Mouse (Mus musculus) testis, adult 2 months (tissue): ENCODE results near the gene Mical2. TPM values are rescaled to one million over a fixed set of nuclear protein-coding genes. Genes with fewer than 3 reads are reported as not detected.
A peak's percentile ranks its signal among the peaks of the same experiment; 100 is the strongest.

ENCODE experiments used
- H3K27ac ChIP-seq: fragments of 200-500 bp; 2 replicates; pipeline ENCODE4 v1.5.1; 2012; ENCODE audit warnings: low read depth, low read length; ENCODE audit not compliant: control insufficient read depth, insufficient read depth
- H3K27me3 ChIP-seq: fragments of 200-500 bp; 2 replicates; pipeline ENCODE4 v1.6.1; 2012; ENCODE audit warnings: mild to moderate bottlenecking, low read length, moderate library complexity; ENCODE audit not compliant: control insufficient read depth, insufficient read depth
- H3K36me3 ChIP-seq: fragments of 200-500 bp; 2 replicates; pipeline ENCODE4 v1.6.1; 2012; ENCODE audit warnings: mild to moderate bottlenecking, low read length; ENCODE audit not compliant: control insufficient read depth, insufficient read depth
- H3K4me1 ChIP-seq: fragments of 200-500 bp; 2 replicates; pipeline ENCODE4 v1.6.1; 2012; ENCODE audit warnings: low read length; ENCODE audit not compliant: control insufficient read depth, insufficient read depth
- H3K4me3 ChIP-seq: fragments of 200-500 bp; 2 replicates; pipeline ENCODE4 v1.5.1; 2012; ENCODE audit warnings: low read depth, mild to moderate bottlenecking, low read length, moderate library complexity, mixed read lengths; ENCODE audit not compliant: control insufficient read depth
- CTCF ChIP-seq: fragments of 200-500 bp; IDR thresholded peaks from 2 replicates; pipeline ENCODE4 v1.5.1; 2012; ENCODE audit warnings: low read depth, mild to moderate bottlenecking, inconsistent platforms, low read length, moderate library complexity; ENCODE audit not compliant: control insufficient read depth, insufficient read depth, insufficient replicate concordance
- POLR2A ChIP-seq: fragments of 200-500 bp; IDR thresholded peaks from 2 replicates; pipeline ENCODE4 v1.6.1; 2012; ENCODE audit warnings: low read depth, mild to moderate bottlenecking, inconsistent platforms, low read length, moderate library complexity; ENCODE audit not compliant: control insufficient read depth
- polyA plus RNA-seq: library from polyadenylated mRNA; depleted of rRNA; stranded (reverse); fragments of >200 nt; gene quantifications from 2 replicates; pipeline ENCODE4 v1.2.3, GENCODE M21; 2012; rRNA removed

The Mical2 gene
- 148 and 153 TPM in 2 replicates for polyA plus RNA-seq

DNA sequence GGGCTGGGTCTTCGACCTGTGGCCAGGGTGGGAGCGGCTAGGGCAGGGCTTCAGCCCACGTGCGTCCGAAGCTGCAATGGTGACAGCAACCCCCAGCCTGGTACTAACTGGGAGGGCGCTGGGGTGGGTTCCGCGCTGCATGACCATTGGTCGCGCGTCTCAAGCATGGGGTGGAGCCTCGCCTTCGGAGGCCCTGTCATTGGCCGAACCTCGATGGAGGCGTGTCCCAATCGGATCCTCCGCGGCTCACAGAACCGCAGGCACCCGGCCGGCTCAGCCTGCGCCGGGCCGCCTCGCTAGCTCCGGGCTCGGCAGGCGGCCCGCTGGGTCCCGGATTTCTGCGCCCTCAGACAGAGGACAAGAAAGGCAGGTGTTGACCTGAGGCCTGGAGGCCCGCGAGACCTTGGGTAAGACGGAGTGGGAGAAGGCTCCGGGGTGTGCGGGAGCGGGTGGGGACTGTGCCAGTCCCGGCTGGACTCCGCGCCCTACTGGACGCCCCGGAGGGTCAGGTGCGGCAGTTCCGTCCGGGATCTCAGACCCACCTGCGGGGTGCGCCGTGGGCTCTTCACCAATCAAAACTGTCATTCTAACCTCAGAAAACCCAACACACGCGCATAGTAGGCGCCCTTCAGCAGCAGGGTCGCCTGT is at the start of gene Mical2:
Gene Mical2, plus strand, starts transcription at position 242 of the 648 bp plus-strand sequence.
- peaks cover 10% of the 10 kb centered on the region for H3K4me1 ChIP-seq
- no peak within 1 kb of the TSS for H3K27ac ChIP-seq
- no peaks in the 10 kb centered on the region for H3K27me3 ChIP-seq
- peak; percentile 59; the same call in 1 of the 2 replicates for TF ChIP-seq POLR2A
- TF ChIP-seq CTCF, result no peak
- H3K4me3 ChIP-seq, result peak within 1 kb of the TSS; percentile 76
- no peaks in the 10 kb centered on the region for H3K36me3 ChIP-seq

DNA sequence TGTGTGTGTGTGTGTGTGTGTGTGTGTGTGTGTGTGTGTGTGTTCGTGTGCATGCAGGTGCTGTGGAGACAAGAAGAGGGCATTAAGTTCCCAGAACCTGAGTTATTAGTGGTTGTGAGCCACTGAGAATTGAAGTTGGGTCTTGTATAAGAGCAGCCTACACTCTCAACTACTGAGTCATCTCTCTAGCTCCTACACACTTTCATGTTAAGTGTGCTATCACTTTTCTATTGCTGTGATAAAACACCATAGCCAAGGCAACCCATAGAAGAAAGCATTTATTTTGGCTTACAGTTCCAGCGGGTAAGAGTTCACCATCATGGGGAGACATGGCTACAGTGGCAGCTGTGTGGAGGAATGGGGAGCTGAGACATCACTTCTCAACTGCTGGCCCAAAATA is 49.0 kb upstream of the Mical2 start:
- Histone ChIP-seq H3K4me1 (peaks cover 2% of the 10 kb centered on the region), H3K27ac (no peak overlapping the region), H3K36me3 (no peaks in the 10 kb centered on the region), H3K27me3 (no peaks in the 10 kb centered on the region), H3K4me3 (no peak overlapping the region)
- no peak for TF ChIP-seq POLR2A
- no peak for TF ChIP-seq CTCF

DNA sequence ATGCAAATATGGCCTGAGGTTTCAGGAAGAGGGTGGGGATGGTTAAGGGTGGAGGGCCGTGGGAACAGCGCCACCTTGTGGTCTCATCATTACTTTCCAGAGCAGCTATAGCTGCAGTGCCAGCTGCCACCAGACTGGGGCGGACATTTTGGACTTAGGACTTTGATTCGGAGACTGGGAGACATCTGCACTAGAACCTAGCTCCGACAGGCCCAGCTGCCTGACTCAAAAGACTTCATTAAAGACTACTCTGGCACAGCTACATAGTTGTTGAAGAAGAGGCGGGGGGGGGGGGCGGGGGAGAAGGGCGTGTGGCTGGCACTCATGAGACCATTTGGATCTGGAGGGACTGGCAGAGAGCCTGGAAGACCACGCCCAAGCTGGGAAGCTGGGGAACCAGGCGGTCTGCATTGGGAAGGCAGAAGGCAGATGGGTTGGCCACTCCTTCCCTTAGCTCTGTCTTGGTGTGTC is 45.4 kb upstream of the Mical2 start:
- TF ChIP-seq CTCF, result peak; percentile 99
- no peak for TF ChIP-seq POLR2A
- H3K4me1 ChIP-seq, result peaks cover 2% of the 10 kb centered on the region
- no peaks in the 10 kb centered on the region for H3K27me3 ChIP-seq
- no peak overlapping the region for H3K4me3 ChIP-seq
- H3K27ac ChIP-seq, result no peak overlapping the region
- no peaks in the 10 kb centered on the region for H3K36me3 ChIP-seq

DNA sequence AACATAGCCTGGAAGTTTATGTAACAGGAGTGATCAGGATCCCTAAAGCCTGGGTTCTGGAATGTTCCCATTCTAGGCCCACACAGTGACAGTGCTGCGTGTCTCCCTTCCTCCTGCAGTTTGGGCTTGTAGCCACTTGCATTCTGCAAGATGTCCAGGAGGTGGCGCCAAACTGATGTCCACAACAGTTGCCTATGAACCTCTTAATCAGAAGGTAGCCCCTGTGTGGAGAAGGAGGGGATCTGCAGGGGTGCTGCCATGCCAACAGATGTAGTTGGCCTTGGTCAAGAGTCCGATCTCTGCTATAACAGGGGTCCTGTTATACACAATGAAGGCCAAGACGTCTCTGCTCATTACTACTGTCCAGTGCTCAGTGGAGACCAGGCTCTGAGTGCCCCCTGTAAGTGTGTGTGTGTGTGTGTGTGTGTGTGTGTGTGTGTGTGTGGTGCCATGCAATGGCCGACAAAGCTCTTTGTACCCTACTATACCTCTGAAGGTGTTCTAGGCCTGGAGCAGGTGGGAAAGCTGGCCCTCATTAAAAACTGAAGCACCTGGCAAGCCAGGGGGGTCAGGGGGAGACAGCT is 42.3 kb upstream of the Mical2 start:
- TF ChIP-seq CTCF (peak; percentile 98), POLR2A (no peak)
- no peaks in the 10 kb centered on the region for H3K36me3 ChIP-seq
- no peaks in the 10 kb centered on the region for H3K27me3 ChIP-seq
- peak overlapping the region; percentile 2; the same call in 1 of the 2 replicates for H3K4me3 ChIP-seq
- peaks cover 2% of the 10 kb centered on the region for H3K4me1 ChIP-seq
- H3K27ac ChIP-seq, result no peak overlapping the region

DNA sequence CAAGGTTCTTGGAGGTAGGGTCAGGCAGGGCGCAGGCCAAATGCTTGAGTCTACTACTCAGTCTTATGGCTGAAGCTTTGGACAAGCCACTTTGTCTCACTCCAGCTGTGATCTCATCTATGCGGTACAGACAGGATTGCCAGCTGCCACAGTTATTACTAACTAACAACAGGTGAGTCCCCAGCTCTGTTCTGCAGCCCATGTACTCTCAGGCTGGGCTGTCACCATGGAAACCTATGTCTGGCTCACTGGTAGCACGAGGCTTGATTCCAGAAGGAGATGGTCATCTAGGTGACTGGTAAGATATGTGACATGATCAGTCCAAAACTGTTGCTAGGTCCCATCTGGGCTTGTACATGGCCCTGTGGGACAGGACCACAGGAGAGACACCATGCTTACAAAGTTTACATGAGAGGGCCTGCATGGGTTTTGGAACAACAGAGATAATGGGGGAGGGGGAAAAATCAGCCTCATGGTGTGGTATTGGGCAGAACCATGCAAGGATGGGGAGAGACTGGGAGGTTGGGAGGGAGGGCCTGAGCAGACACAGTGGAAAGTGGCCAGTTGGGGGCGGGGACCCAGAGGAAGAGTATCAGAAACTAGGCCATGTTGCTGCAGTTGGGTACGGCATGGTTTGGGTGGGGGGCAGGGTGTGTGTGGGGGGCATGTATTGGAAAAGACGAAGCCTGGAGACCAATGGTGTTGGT is 41.0 kb upstream of the Mical2 start:
- TF ChIP-seq CTCF (no peak), POLR2A (no peak)
- Histone ChIP-seq H3K4me1 (peaks cover 2% of the 10 kb centered on the region), H3K36me3 (no peaks in the 10 kb centered on the region), H3K27me3 (no peaks in the 10 kb centered on the region), H3K27ac (no peak overlapping the region), H3K4me3 (no peak overlapping the region)

DNA sequence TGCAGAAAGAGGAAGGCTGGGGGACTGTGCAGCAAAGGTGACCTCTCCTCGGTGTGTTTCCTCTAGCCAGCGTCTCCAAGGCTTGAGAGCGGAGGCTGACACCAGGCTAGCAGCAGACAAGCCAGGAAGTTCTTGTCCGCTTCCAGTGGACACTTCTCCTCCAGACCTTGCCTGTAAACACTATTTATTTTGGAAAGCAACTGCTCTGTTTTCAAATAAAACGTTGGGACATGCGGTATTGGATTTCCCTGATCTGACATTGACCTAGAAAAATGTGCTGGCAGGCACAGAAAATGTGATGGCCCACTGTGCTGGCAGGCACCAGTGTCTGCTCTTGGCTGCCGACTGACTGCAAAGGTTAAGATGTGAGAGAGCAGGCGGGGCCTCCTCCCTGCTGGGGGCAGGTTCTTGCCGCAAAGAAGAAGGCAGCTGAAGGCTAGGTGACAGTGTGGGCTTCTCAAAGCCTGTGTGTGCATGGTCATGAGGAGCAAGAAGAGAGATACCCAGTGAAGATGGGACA is 40.4 kb upstream of the Mical2 start:
- no peaks in the 10 kb centered on the region for H3K27me3 ChIP-seq
- no peak overlapping the region for H3K27ac ChIP-seq
- no peaks in the 10 kb centered on the region for H3K36me3 ChIP-seq
- peaks cover 2% of the 10 kb centered on the region for H3K4me1 ChIP-seq
- no peak for TF ChIP-seq POLR2A
- no peak for TF ChIP-seq CTCF
- no peak overlapping the region for H3K4me3 ChIP-seq

DNA sequence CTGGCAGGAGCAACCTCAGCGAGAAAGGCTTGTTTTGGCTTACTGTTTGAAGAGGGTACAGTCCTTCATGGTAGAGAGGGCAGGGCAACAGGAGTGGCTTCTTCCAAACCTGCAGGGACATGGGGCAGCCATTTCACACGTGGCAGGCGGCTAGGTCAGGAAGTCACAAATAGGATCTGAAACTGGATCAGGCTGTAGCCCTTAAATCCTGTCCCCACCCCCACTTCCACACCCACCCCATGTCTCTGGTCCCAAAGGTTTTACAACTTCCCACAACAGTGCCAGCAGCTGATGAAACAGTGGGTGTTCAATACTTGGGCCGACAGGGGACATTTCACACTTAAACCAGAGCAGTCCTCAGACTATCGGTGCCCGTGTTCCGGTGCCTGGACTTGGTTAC is 38.8 kb upstream of the Mical2 start:
- Histone ChIP-seq H3K27ac (no peak overlapping the region), H3K36me3 (no peaks in the 10 kb centered on the region), H3K27me3 (no peaks in the 10 kb centered on the region), H3K4me1 (no peaks in the 10 kb centered on the region), H3K4me3 (no peak overlapping the region)
- TF ChIP-seq CTCF (no peak), POLR2A (no peak)
